Mouse (Mus musculus) CH12.LX (cell line): Measurements from ENCODE around the gene Ulk4. TPM values are rescaled to one million over a fixed set of nuclear protein-coding genes. Genes with fewer than 3 reads are reported as not detected.

ENCODE experiments used
- DNase-seq: peaks from one replicate; pipeline ENCODE4 v3.0.0-alpha.2; 2013; ENCODE audit errors: extremely low read depth
- H3K27ac ChIP-seq: 2 replicates; pipeline ENCODE4 v1.5.1; 2012; ENCODE audit warnings: low read depth, mild to moderate bottlenecking, control low read depth, moderate library complexity; ENCODE audit not compliant: insufficient read depth
- H3K27me3 ChIP-seq: replicated peaks from 2 replicates; pipeline ENCODE3; 2012; ENCODE audit warnings: inconsistent platforms
- H3K36me3 ChIP-seq, 2 experiments: replicated peaks in 1 of 2; 2 replicates each; pipeline versions ENCODE3 to v1.6.1; 2012; ENCODE audit warnings: inconsistent platforms in 1 of 2, low read length in 1 of 2, mild to moderate bottlenecking in 1 of 2, mixed read lengths in 1 of 2, moderate library complexity in 1 of 2; ENCODE audit not compliant: control insufficient read depth in 1 of 2, insufficient read depth in 1 of 2
- H3K4me1 ChIP-seq, 2 experiments: 2 replicates each; pipeline ENCODE4 v1.6.1; 2012; ENCODE audit warnings: inconsistent platforms in 1 of 2, moderate library complexity in 1 of 2; ENCODE audit not compliant: insufficient read depth in 2 of 2, control insufficient read depth in 1 of 2
- H3K4me2 ChIP-seq: 2 replicates; pipeline ENCODE4 v1.6.1; 2012; ENCODE audit warnings: low read depth, mild to moderate bottlenecking, control low read depth; ENCODE audit not compliant: poor library complexity, insufficient read depth, severe bottlenecking
- H3K4me3 ChIP-seq, 3 experiments: fragments of 150-350 bp in 1 of 3; sonication (generic) in 1 of 3; replicated peaks in 1 of 3; 2 replicates each; pipeline versions ENCODE3 to v1.5.1; 2011 to 2012; ENCODE audit warnings: low read depth in 2 of 3, low read length in 2 of 3, mild to moderate bottlenecking in 2 of 3, moderate library complexity in 2 of 3, control low read depth in 1 of 3, improper control_type of control experiment in 1 of 3, inconsistent platforms in 1 of 3, mixed read lengths in 1 of 3; ENCODE audit not compliant: poor library complexity in 1 of 3
- H3K79me2 ChIP-seq: replicated peaks from 2 replicates; pipeline ENCODE4 v1.6.1; 2012; ENCODE audit warnings: mild to moderate bottlenecking, moderate library complexity; ENCODE audit not compliant: control insufficient read depth, poor library complexity, insufficient read depth, severe bottlenecking; ENCODE audit errors: extremely low read depth
- H3K9ac ChIP-seq: 2 replicates; pipeline ENCODE4 v1.6.1; 2012; ENCODE audit warnings: low read depth, mild to moderate bottlenecking, control low read depth, moderate library complexity; ENCODE audit not compliant: insufficient read depth
- H3K9me3 ChIP-seq: replicated peaks from 2 replicates; pipeline ENCODE3; 2012; ENCODE audit warnings: low read length, inconsistent platforms, mixed read lengths
- CHD1 ChIP-seq: IDR thresholded peaks from 2 replicates; pipeline ENCODE4 v1.6.1; 2012; ENCODE audit warnings: low read depth, low read length, improper control_type of control experiment, inconsistent platforms
- E2F4 ChIP-seq: IDR thresholded peaks from 2 replicates; pipeline ENCODE4 v1.6.1; 2011; ENCODE audit warnings: low read depth, low read length, improper control_type of control experiment; ENCODE audit not compliant: insufficient replicate concordance
- JUND ChIP-seq: conservative IDR thresholded peaks from 2 replicates; pipeline ENCODE4 v1.6.1; 2011; ENCODE audit warnings: low read depth, low read length, improper control_type of control experiment
- MAFK ChIP-seq: IDR thresholded peaks from 2 replicates; pipeline ENCODE4 v1.6.1; 2011; ENCODE audit warnings: low read length, improper control_type of control experiment; ENCODE audit not compliant: insufficient replicate concordance
- MAZ ChIP-seq: IDR thresholded peaks from 2 replicates; pipeline ENCODE4 v1.6.1; 2012; ENCODE audit warnings: low read depth, mild to moderate bottlenecking, inconsistent platforms, low read length, improper control_type of control experiment, moderate library complexity
- MXI1 ChIP-seq: IDR thresholded peaks from 2 replicates; pipeline ENCODE4 v1.6.1; 2011; ENCODE audit warnings: mild to moderate bottlenecking, low read depth, low read length, improper control_type of control experiment
- NRF1 ChIP-seq: IDR thresholded peaks from 2 replicates; pipeline ENCODE4 v1.6.1; 2014; ENCODE audit warnings: low read depth, mild to moderate bottlenecking, inconsistent platforms, low read length, improper control_type of control experiment, moderate library complexity
- POLR2A ChIP-seq: IDR thresholded peaks from 2 replicates; pipeline ENCODE4 v1.6.1; 2011; ENCODE audit warnings: low read depth, mild to moderate bottlenecking, improper control_type of control experiment, low read length
- RAD21 ChIP-seq: IDR thresholded peaks from 2 replicates; pipeline ENCODE4 v1.6.1; 2011; ENCODE audit warnings: low read depth, mild to moderate bottlenecking, low read length, improper control_type of control experiment, moderate library complexity
- RCOR1 ChIP-seq: conservative IDR thresholded peaks from 2 replicates; pipeline ENCODE4 v1.6.1; 2012; ENCODE audit warnings: low read depth, mild to moderate bottlenecking, inconsistent platforms, low read length, improper control_type of control experiment
- SMC3 ChIP-seq: IDR thresholded peaks from 2 replicates; pipeline ENCODE4 v1.6.1; 2011; ENCODE audit warnings: low read depth, low read length, improper control_type of control experiment
- TBP ChIP-seq: conservative IDR thresholded peaks from 2 replicates; pipeline ENCODE4 v1.6.1; 2011; ENCODE audit warnings: low read depth, low read length, improper control_type of control experiment
- USF1 ChIP-seq: IDR thresholded peaks from 2 replicates; pipeline ENCODE4 v1.6.1; 2014; ENCODE audit warnings: low read depth, mild to moderate bottlenecking, inconsistent platforms, low read length, improper control_type of control experiment
- ZC3H11A ChIP-seq: IDR thresholded peaks from 2 replicates; pipeline ENCODE4 v1.6.1; 2012; ENCODE audit warnings: low read depth, mild to moderate bottlenecking, inconsistent platforms, low read length, improper control_type of control experiment
- ZKSCAN1 ChIP-seq: IDR thresholded peaks from 2 replicates; pipeline ENCODE4 v1.6.1; 2012; ENCODE audit warnings: low read depth, inconsistent platforms, low read length, improper control_type of control experiment, borderline replicate concordance
- dilution Hi-C: fragments of 300-500 bp; cut with MboI; formaldehyde crosslinking; loops from 2 replicates; pipeline ENCODE4 v1.14.3; 2020; ENCODE audit warnings: low sequenced_read_pairs; ENCODE audit not compliant: extremely low pct_unique_long_range_greater_than_20kb, extremely low pct_ligation_motif_present
- in situ Hi-C: fragments of 300-500 bp; cut with MboI; formaldehyde crosslinking; loops from 3 replicates; pipeline ENCODE4 v1.14.3; 2019; ENCODE audit warnings: low sequenced_read_pairs, low pct_ligation_motif_present, low pct_unique_long_range_greater_than_20kb, mixed read lengths
- polyA plus RNA-seq: library from polyadenylated mRNA; unstranded; fragments of >175 nt; gene quantifications from 2 replicates; pipeline ENCODE4 v1.2.1, GENCODE M21; 2012; ENCODE audit warnings: low read depth; ENCODE audit not compliant: insufficient read length
- total RNA-seq, 2 experiments: library from RNA; depleted of rRNA; stranded (reverse); fragments of 300-350 nt in 1 of 2; fragments of >200 nt in 1 of 2; gene quantifications; 2 replicates each; pipeline ENCODE4 v1.2.3; 2012 to 2014

Gene Ulk4
- total and polyA plus RNA-seq, 3 experiments, result 1.6 to 25.8 (median 18.5) TPM

DNA sequence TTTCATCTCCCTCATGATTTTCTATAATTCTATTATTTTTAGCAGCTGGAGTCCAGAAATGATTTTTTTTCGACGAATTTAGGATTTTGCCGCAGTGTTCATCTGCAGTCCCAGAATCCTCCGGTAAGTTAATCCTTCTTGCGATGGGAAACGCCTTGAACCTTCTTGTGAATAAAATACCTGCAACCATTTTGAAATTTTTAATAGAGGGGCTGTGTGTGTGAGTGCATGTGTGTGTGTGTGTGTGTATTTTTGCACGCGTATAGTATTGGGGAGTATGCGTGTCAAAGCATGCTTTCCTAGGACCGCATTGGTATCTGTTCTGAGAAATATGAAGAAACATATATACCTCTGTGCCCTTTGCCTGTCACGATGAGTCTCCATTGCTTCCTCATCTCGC, 347.0 kb downstream of the Ulk4 start:
- in situ Hi-C loops (no loop called here), dilution Hi-C loops (no loop called here)
- no peaks in the 10 kb centered on the region for H3K27me3 ChIP-seq
- no peak for DNase-seq
- H3K9ac ChIP-seq, result no peak overlapping the region
- no peak overlapping the region for H3K27ac ChIP-seq
- peaks cover 0 to 5% of the 10 kb centered on the region in 2 experiments; a peak in 2 of 4 replicates for H3K4me1 ChIP-seq
- H3K79me2 ChIP-seq, result peaks cover 15% of the 10 kb centered on the region
- H3K36me3 ChIP-seq, result no peaks in the 10 kb centered on the region
- H3K4me2 ChIP-seq, result no peak overlapping the region
- TF ChIP-seq ZC3H11A (no peak), TBP (no peak), RCOR1 (no peak), E2F4 (no peak), CHD1 (no peak), JUND (no peak), ZKSCAN1 (no peak), POLR2A (no peak), USF1 (no peak)
- H3K4me3 ChIP-seq, result no peak overlapping the region
- H3K9me3 ChIP-seq, result no peaks in the 10 kb centered on the region

DNA sequence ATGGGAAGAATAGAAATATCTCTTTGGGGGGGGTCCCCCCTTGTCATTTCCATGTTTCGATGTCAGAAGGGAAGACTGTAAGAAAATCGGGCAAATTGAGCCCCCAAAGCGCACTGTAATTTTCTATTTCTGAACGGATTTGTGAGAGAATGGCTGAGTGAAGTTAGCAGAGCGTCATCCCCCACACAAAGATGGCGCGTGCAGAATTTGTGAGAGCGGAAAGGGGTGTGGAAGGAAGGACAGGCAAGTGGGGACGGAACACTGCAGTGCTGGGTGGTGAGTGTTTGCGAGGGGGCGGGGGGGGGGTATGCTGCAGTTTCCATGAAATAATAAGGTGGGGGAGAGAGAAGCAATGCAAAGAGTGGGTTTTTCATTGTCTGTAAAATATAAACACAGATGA, 347.9 kb downstream of the Ulk4 start, which contains the start of gene Ctnnb1:
Gene Ctnnb1 (plus strand): TSS at position 136 of the 400 bp plus-strand sequence.
- Histone ChIP-seq H3K4me2 (no peak within 1 kb of the TSS), H3K4me3 (no peak within 1 kb of the TSS), H3K4me1 (peaks cover 0 to 5% of the 10 kb centered on the region in 2 experiments; a peak in 2 of 4 replicates), H3K9ac (no peak within 1 kb of the TSS), H3K9me3 (no peaks in the 10 kb centered on the region), H3K27ac (no peak within 1 kb of the TSS), H3K27me3 (no peaks in the 10 kb centered on the region), H3K36me3 (no peaks in the 10 kb centered on the region), H3K79me2 (peaks cover 6% of the 10 kb centered on the region)
- TF ChIP-seq MAFK, result no peak
- TF ChIP-seq RAD21, result no peak
- no peak for TF ChIP-seq NRF1
- no peak for TF ChIP-seq MAZ
- TF ChIP-seq SMC3, result no peak
- no peak for TF ChIP-seq MXI1
- in situ Hi-C loops (no loop called here), dilution Hi-C loops (no loop called here)
- DNase-seq, result no peak
